Mouse (Mus musculus) embryo, embryonic 11 days (tissue): ENCODE measurements around the gene Cdh24.
A peak's percentile ranks its signal among the peaks of the same experiment; 100 is the strongest.

Experiments used
- DNase-seq: peaks from one replicate; pipeline ENCODE4 v3.0.0-alpha.2; 2015

Gene Cdh24

GRCm38 (mm10) chr14:54641305-54641969, at the start of gene Cdh24:
Cdh24 (minus strand) TSS chr14:54641364.
- DNase-seq = peak; percentile 94

GRCm38 (mm10) chr14:54687251-54687650, 46.1 kb upstream of the Cdh24 start:
- peak; percentile 10 for DNase-seq

GRCm38 (mm10) chr14:54686522-54687143, 45.5 kb upstream of the Cdh24 start, which contains the start of gene Acin1:
Acin1 (minus strand) TSS chr14:54686931.
- DNase-seq = peak; percentile 99

DNA sequence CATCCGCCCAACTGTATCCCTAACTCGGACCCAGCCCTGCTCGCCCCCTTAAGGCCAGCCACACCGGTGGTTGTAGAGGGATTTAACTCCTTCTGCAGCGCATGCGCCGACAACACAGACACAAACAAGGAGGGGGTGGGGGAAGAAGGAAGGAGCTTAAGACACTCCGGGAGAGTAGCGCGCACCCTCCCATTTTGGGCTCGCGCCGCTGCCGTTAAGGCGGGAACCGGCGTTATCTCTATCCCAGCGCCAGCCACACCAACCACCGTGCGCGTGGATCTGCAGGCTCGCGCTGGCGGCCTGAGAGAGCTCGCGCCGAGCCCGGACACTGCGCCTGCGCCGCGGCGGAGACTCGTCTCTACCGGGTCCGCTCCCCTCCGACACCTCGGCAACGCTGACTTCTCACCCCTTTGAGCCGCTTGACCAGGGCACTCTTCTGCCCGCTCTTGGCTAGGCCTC, 44.9 kb upstream of the Cdh24 start, which contains the start of gene 1700123O20Rik:
Gene 1700123O20Rik (plus strand): TSS at position 154 of the 459 bp plus-strand sequence.
- peak; percentile 93 for DNase-seq

DNA sequence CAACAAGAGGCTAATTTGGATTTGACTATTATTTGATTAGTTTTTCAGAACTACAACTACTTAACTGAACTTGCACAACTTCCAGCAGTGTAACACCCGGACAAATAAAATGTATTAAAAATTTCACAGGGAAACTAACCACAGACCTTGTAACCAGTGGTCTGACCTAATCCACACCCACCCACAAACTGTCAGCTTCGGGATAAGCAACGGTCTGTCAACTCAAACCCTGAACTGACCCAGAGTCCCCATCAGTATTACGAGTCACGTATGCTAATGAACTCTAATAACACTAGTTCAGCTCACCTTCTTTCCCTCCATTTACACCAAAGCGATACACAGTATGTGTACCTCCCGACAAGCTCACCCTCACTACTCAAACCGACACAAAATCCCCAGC, 44.3 kb upstream of the Cdh24 start:
- DNase-seq = no peak

DNA sequence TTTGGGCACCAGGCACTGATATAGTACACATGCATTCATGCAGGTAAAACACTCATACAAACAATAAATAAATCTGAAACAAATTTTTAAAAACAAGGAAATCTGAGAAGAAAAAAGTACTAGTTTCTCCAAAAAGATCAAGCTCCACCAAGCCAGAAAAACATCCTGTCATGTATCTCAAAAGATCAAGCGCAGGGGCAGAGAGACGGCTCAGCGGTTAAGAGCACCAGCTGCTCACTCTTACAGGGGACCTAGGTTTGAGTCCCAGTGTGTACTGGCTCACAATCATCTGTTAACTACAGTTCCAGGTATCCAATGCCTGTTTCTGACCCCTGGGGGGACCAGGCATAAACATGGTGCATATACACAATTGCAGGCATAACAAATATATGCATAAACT, 41.2 kb upstream of the Cdh24 start:
- no peak for DNase-seq

- DNase-seq = no peak
Observed at GRCm38 (mm10) chr14:54678657-54679304, 37.6 kb upstream of the Cdh24 start.

DNA sequence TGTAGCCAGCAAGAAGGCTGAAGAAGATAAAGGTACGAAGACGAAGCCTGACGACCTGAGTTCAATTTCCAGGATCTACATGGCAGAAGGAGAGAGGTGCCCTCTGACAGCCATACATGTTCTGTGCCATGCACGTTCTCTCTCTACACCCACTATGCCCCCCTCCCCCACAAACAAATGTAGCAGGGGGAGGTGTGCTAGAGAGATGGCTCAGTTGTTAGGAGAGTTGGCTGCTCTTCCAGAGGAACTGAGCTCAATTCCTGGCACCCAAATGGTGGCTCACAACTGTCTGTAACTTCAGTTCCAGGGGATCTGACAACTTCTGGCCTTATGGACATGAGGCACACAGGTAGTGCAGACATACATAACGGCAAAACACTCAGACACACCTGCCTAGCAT, 35.1 kb upstream of the Cdh24 start:
- DNase-seq = no peak

- DNase-seq = no peak
Observed at GRCm38 (mm10) chr14:54674317-54674716, 33.2 kb upstream of the Cdh24 start.

GRCm38 (mm10) chr14:54669381-54669780, 28.2 kb upstream of the Cdh24 start:
- DNase-seq = peak; percentile 42

DNA sequence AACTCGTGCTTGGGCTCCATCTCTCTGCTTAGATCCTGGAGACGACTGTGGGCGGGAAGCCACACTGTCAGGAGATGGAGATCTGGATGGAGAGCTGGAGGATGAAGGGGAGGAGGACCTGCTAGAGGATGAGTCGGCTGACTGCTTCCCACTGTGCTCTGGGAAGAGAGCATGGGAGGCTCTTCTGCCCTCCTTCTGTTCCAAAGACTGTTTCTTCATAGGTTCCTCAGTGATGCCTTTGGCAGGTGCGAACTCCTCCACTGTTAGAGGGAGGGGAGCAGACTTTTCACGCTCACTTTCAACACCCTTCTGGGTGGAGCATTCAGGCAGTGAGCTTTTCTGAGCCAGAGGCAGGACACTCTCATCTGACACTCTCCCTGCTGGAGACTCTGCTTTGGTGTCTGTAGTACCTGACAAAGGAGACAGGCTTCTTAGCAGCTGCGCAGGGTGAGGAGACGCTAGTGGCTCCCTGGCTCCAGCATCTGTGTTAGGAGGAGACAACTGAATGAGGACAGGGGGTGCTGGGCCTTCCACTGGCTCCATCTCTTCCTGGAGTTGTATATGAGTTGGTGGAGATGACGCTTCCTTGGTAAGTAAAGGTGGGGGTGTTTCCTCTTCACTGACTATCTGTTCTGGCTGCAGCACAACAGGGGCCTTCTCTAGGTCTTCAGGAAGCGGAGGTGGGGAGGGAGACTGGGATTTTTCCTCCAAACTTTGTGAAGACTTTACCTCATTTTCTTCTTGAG, 23.5 kb upstream of the Cdh24 start:
- DNase-seq = no peak

GRCm38 (mm10) chr14:54660009-54660408, 18.8 kb upstream of the Cdh24 start:
- DNase-seq = no peak

- DNase-seq = peak; percentile 93
Observed at GRCm38 (mm10) chr14:54653496-54653895, 12.3 kb upstream of the Cdh24 start.

DNA sequence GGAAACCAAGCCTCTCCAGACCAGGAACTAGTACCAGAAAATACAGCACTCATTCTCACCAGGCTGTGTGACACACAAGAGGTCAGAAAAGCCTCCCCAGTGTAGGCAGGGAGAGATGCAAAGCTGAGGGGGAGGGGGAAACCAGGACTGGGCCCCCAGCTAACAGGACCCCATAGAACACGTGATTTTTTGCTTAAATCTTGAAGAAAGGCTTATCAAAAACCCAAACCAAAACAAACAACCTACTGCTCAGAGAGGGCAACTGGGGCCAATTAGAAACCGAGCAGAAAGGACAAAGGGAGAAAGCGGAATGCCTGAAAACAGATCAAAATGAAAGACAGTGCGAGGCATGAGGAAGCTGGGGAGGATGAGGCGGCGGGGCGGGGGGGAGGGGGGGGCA, 11.6 kb upstream of the Cdh24 start:
- peak; percentile 47 for DNase-seq

- DNase-seq = no peak
Observed at GRCm38 (mm10) chr14:54651556-54651955, 10.4 kb upstream of the Cdh24 start.

GRCm38 (mm10) chr14:54650621-54651454, 9.7 kb upstream of the Cdh24 start:
- peak; percentile 96 for DNase-seq

DNA sequence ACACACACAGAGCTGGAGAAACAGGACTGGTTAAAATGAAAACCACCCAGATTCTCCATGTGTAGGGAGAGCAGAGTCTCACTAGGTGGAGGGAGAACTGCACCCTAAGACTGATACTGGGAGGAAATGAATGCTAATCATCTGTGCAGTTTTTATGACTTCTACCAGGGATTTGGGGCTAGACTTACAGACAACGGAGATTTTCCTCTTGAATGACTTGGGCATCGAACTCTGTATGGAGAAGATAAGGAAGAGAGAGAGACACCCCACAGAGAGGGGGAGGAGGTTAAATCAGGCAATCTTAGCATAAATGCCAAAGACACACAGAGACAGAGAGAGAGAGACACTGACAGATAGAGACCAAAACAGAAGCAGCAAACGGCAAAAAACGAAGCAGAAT, 6.7 kb upstream of the Cdh24 start:
- no peak for DNase-seq

DNA sequence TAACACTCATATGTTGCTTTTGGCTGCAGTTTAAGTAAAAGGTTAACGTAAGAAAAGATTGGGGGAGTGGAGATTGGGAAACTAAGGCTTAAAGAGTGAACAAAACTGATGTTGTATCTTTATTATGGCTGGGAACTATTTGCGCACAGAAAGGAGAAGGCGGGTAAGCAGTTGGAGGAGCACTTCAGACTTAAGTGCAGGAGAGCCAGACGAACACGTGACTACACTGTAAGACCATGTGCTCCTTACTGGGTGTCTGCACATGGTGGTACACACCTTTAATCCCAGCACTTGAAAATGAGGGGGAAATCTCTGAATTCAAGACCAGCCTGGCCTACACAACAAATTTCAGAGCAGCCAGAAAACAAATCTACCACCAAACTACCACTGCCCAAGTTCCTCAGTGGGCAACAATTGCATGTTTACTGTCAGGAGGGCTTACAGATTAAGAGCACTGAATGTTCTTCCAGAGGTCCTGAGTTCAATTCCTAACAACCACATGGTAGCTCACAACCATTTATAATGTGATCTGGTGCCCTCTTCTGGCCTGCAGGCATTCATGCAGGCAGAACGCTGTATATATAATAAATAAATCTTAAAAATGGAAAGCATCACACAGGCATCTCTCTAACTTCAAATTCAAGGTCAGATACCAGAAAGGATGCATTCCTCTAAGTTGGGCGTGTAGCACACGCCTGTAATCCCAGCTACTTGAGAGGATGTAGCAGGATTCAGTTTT, 5.9 kb upstream of the Cdh24 start:
- DNase-seq = no peak

DNA sequence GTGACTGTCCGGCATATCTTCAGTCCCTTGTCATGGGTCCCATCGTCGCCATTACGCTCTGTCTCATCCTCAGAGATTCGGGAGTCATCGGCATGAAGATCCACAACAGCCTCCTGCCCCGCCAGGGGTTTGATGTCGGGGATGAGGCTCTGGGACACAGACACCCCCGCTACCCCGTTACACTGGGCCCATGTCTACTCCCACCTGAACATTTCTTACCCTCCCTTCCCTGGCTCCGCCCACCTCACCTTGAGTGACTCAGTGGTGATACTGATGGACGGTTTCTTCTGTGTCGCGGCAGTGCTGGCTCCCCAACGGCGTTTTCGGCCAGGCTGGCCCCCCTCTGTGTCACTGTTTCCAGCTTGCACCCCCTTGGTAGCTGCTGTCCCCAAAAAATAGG, 5.3 kb upstream of the Cdh24 start:
- DNase-seq = no peak

GRCm38 (mm10) chr14:54644294-54644693, 3.1 kb upstream of the Cdh24 start:
- no peak for DNase-seq

GRCm38 (mm10) chr14:54643011-54643410, 1.8 kb upstream of the Cdh24 start:
- DNase-seq = no peak
